Mouse (Mus musculus) forebrain, postnatal 0 days (tissue): ENCODE results near the gene Kcnq4. TPM values are rescaled to one million over a fixed set of nuclear protein-coding genes. Genes with fewer than 3 reads are reported as not detected.

Experiments used
- ATAC-seq: fragments of 200-750 bp; cut with Nextera tagmentation; 2 replicates; pipeline ENCODE4 v1.8.0; 2017; ENCODE audit warnings: mild to moderate bottlenecking, moderate library complexity
- DNase-seq: peaks from one replicate; pipeline ENCODE4 v3.0.0-alpha.2; 2015
- H3K27ac ChIP-seq: fragments of 300-500 bp; sonication (generic); 2 replicates; pipeline ENCODE4 v1.5.1; 2014; ENCODE audit warnings: low read depth, mild to moderate bottlenecking, antibody characterized with exemption, low read length, moderate library complexity, mixed read lengths
- H3K27me3 ChIP-seq: fragments of 300-500 bp; sonication (generic); 2 replicates; pipeline ENCODE4 v1.6.1; 2014; ENCODE audit warnings: mild to moderate bottlenecking, low read length, mixed read lengths; ENCODE audit not compliant: insufficient read depth
- H3K36me3 ChIP-seq: fragments of 300-500 bp; sonication (generic); 2 replicates; pipeline ENCODE4 v1.6.1; 2014; ENCODE audit warnings: mild to moderate bottlenecking, moderate library complexity; ENCODE audit not compliant: insufficient read depth
- H3K4me1 ChIP-seq: fragments of 300-500 bp; sonication (generic); 2 replicates; pipeline ENCODE4 v1.6.1; 2014; ENCODE audit warnings: antibody characterized with exemption; ENCODE audit not compliant: insufficient read depth
- H3K4me2 ChIP-seq: fragments of 300-500 bp; sonication (generic); 2 replicates; pipeline ENCODE4 v1.6.1; 2014; ENCODE audit warnings: low read depth, mild to moderate bottlenecking, moderate library complexity
- H3K4me3 ChIP-seq: fragments of 300-500 bp; sonication (generic); 2 replicates; pipeline ENCODE4 v1.5.1; 2014; ENCODE audit warnings: low read depth, low read length, mixed read lengths
- H3K9ac ChIP-seq: fragments of 300-500 bp; sonication (generic); 2 replicates; pipeline ENCODE4 v1.6.1; 2014; ENCODE audit warnings: mild to moderate bottlenecking
- H3K9me3 ChIP-seq: fragments of 300-500 bp; sonication (generic); 2 replicates; pipeline ENCODE4 v1.6.1; 2016; ENCODE audit warnings: low read length
- CTCF ChIP-seq: sonication (generic); IDR thresholded peaks from 2 replicates; pipeline ENCODE4 v1.5.1; 2016; ENCODE audit warnings: antibody characterized with exemption, control low read depth, low read depth
- WGBS: fragments of 180-500 bp; shearing (Covaris S2); extraction: QIAGEN DNeasy Blood & Tissue Kit; methylation state at CpG from one replicate; pipeline ENCODE4 v1.1.7; 2014; 5-methylcytosine and 5-hydroxymethylcytosine counted together
- polyA plus RNA-seq: library from polyadenylated mRNA; unstranded; fragments of >200 nt; fragmentation: Nextera tagmentation; extraction: Ambion mirVana; gene quantifications from 2 replicates; pipeline ENCODE4 v1.2.1, GENCODE M21; 2015
- total RNA-seq: library from RNA; depleted of rRNA; stranded (reverse); fragments of >200 nt; gene quantifications from 2 replicates; pipeline ENCODE4 v1.2.3, GENCODE M21; 2014

The Kcnq4 gene
- total and polyA plus RNA-seq, 2 experiments from 2014 or later: 7.1 to 11.9 TPM

DNA sequence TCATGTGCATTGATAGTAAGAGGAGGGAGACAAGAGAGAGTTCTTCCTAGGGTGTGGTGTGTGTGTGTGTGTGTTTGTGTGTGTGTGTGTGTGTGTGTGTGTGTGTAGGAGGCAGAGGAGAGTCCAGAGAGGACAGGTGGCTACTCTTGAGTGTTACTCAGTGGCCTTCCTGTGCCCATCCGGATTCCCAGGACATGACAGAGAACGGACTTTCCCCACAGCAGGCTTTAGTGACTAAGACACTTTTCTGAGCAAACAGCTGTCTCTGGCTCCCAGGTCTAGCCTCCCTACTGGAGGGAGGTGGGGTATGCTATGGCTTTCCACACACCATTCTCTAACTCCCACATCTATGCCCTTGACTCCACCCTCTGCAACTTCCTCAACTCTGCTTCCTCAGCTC, 1.2 kb upstream of the Kcnq4 start:
- H3K27ac ChIP-seq: no peak overlapping the region
- no peak for TF ChIP-seq CTCF
- H3K9ac ChIP-seq: no peak overlapping the region
- no peak overlapping the region for H3K4me3 ChIP-seq
- no peaks in the 10 kb centered on the region for H3K9me3 ChIP-seq
- no peak overlapping the region for H3K4me2 ChIP-seq
- peaks cover 30% of the 10 kb centered on the region for H3K27me3 ChIP-seq
- DNase-seq: no peak
- ATAC-seq: no peak
- no peaks in the 10 kb centered on the region for H3K4me1 ChIP-seq
- 32% methylated on average over 2 of the region's 2 CpGs for WGBS
- H3K36me3 ChIP-seq: no peaks in the 10 kb centered on the region

DNA sequence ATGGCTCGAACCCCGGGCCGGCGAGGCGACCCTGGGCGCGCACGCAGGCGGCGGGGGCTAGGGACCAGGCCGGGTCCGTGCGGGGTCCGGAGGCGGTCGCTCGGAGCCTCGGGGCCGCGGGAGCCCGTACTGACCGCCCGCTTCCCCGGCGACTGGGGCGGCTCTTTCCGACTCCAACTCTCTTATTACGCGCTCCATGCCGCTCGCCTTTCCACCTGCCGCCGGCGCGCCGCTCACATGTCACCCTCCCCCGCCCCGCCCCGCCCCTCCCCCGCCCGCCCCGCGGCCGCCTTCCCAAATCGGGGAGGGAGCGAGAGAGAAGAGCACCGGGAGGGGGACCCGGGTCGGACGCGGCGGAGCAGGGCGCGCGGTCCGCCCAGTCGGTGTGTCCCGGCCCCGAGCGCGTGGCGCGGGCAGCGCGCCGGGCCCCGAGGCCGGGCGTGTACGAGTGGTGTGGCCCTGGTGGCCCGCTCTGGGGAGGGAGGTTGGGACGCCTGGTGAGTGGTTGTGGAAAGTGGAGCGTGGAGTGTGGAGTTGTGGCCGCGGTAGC, 1.1 kb downstream of the Kcnq4 start:
- peak; percentile 44 for ATAC-seq
- peak overlapping the region; percentile 100 for H3K4me2 ChIP-seq
- H3K27ac ChIP-seq: no peak overlapping the region
- H3K4me1 ChIP-seq: no peaks in the 10 kb centered on the region
- peak overlapping the region; percentile 65 for H3K4me3 ChIP-seq
- no peaks in the 10 kb centered on the region for H3K36me3 ChIP-seq
- no peaks in the 10 kb centered on the region for H3K9me3 ChIP-seq
- TF ChIP-seq CTCF: no peak
- no peak for DNase-seq
- H3K27me3 ChIP-seq: peaks cover 30% of the 10 kb centered on the region
- 2% methylated on average over 52 of the region's 75 CpGs for WGBS
- peak overlapping the region; percentile 57 for H3K9ac ChIP-seq

- no peak for TF ChIP-seq CTCF
- Histone ChIP-seq H3K4me1 (no peaks in the 10 kb centered on the region), H3K4me2 (peak overlapping the region; percentile 100), H3K27ac (no peak overlapping the region), H3K4me3 (peak overlapping the region; percentile 65), H3K9ac (peak overlapping the region; percentile 57), H3K9me3 (no peaks in the 10 kb centered on the region), H3K27me3 (peaks cover 30% of the 10 kb centered on the region), H3K36me3 (no peaks in the 10 kb centered on the region)
- DNase-seq: no peak
- WGBS: 7% methylated on average over 47 of the region's 53 CpGs
- peak; percentile 63 for ATAC-seq
Measured at GRCm38 (mm10) chr4:120746552-120747150, 1.8 kb downstream of the Kcnq4 start.

DNA sequence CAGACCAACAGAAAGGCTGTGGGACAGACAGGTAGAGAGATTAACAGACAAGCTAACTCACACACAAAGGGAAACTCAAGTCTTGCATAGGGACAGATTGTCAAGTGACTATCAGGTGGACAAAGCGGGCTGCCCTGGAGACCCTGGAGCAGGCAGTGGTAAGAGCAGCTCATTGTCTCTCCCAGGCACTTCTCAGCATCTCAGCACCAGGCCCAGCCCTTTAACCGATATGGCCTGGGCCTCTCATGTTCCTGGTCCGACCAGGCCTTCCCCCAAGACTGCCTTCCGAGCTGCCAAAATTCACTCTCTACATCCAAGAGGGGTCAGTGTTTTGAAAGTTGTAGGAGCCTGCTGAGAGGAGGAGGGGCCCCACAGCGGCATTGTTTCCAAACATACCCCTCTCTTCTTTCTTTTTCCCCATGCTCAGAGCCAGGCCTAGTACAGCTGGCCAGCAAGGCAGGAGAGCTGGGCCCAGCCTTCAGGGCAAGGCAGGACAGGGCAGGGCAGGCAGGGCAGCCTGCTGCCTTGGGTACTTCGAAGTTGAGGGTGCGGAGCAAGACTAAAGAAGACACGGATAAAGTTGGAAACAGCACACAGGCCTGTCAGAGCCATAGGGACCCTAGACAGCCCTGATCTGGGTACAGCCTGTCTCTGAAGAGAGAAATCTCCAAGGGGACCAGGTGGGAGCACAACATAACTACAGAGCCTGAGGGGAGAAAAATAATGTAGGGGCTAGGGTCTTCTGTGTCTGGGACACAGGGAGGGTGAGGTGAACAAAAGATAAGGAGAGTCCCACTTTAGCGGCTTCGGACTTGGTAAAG, 2.5 kb downstream of the Kcnq4 start:
- no peak for TF ChIP-seq CTCF
- DNase-seq (no peak), ATAC-seq (no peak)
- Histone ChIP-seq H3K27ac (no peak overlapping the region), H3K4me1 (no peaks in the 10 kb centered on the region), H3K9ac (no peak overlapping the region), H3K36me3 (no peaks in the 10 kb centered on the region), H3K4me2 (peak overlapping the region; percentile 100), H3K27me3 (peaks cover 30% of the 10 kb centered on the region), H3K9me3 (no peaks in the 10 kb centered on the region), H3K4me3 (peak overlapping the region; percentile 65)
- WGBS: 30% methylated on average over 10 of the region's 10 CpGs

DNA sequence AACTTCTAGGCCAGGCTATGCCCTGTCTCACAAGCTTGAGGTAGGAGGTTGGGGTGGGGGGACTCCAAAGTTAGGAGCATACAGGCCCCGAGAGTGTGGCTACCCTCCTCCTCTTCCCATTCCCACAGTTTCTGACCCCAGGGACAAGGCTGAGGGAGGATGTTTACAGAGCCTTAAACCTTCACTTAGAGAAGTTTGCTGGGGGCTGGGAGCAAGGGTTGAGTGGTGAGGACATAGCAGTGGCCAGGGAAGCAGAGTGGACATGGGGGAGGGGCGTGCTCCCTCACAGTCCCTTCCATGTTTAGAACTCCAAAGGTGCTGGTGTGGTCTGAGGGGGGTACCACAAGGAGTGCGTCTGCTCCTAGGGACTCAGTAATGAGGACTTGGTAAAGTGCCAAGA, 4.8 kb downstream of the Kcnq4 start:
- DNase-seq: no peak
- Histone ChIP-seq H3K4me2 (no peak overlapping the region), H3K9me3 (no peaks in the 10 kb centered on the region), H3K4me3 (no peak overlapping the region), H3K36me3 (no peaks in the 10 kb centered on the region), H3K4me1 (no peaks in the 10 kb centered on the region), H3K9ac (no peak overlapping the region), H3K27ac (no peak overlapping the region), H3K27me3 (peaks cover 13% of the 10 kb centered on the region; the same call in 1 of the 2 replicates)
- no peak for TF ChIP-seq CTCF
- WGBS: 70% methylated on average over 3 of the region's 3 CpGs
- ATAC-seq: no peak

DNA sequence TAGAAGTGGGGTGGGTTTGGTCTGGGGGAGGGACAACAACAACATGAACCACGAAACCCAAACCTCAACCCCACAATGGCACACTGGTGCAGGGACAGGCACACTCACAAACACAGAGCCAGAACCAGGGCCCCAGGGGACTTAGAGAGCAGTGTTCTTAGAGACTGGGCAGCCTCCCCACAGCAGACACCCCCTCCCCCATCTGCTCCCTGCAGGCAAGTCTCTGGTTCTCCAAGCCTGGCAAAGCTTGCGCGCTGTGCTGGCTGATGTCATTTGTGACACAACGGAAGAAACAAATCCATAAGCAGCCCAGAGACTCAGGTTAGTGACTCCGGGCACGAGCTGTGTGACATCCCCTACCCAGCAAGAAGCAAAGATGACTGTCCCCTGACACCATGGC, 7.1 kb downstream of the Kcnq4 start:
- no peak for TF ChIP-seq CTCF
- Histone ChIP-seq H3K9me3 (no peaks in the 10 kb centered on the region), H3K36me3 (no peaks in the 10 kb centered on the region), H3K4me3 (no peak overlapping the region), H3K27me3 (no peaks in the 10 kb centered on the region), H3K9ac (no peak overlapping the region), H3K27ac (no peak overlapping the region), H3K4me1 (no peaks in the 10 kb centered on the region), H3K4me2 (no peak overlapping the region)
- no peak for DNase-seq
- ATAC-seq: peak; percentile 42; the same call in 1 of the 2 replicates
- WGBS: 66% methylated on average over 6 of the region's 6 CpGs
